Mouse (Mus musculus) ES-CJ7 (cell line): ENCODE data around the gene Vinac1.
A peak's percentile ranks its signal among the peaks of the same experiment; 100 is the strongest.

ENCODE experiments used
- DNase-seq: peaks from one replicate; pipeline ENCODE4 v3.0.0; 2011; ENCODE audit warnings: low read depth, low spot score

The Vinac1 gene

DNA sequence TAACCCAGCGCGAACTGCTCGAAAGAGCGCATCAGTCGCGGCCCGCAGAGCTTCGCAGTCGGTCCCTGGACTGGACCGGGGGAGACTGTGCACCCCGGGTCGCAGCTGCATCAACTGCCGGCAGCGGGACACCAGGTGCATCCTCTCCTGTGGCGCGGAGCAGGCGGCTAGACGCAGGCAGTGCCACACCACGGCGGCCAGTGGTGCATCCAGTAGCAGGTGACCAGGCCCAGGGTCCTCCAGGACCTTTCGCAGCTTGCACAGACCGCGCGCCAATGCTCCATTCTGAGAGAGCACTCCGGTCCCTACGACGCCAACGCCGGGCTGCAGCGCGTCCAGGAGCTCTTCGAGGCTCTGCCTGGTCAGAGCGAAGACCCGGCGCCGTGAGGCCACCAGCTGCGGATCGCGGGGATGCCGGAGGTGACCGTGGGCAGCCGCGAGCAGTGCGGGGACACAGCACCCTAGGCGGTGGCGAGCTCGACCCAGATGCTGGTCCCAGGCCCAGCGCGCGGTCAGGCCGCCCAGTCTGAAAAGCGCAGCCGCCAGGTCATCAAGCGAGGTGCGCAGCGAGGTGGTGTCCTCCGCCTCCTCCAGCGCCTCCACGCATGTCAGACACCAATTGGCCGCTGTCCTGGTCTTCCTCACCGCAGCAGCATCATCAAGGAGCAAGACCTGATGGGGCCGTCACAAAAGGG is 8.9 kb downstream of the Vinac1 start:
- DNase-seq = no peak

DNA sequence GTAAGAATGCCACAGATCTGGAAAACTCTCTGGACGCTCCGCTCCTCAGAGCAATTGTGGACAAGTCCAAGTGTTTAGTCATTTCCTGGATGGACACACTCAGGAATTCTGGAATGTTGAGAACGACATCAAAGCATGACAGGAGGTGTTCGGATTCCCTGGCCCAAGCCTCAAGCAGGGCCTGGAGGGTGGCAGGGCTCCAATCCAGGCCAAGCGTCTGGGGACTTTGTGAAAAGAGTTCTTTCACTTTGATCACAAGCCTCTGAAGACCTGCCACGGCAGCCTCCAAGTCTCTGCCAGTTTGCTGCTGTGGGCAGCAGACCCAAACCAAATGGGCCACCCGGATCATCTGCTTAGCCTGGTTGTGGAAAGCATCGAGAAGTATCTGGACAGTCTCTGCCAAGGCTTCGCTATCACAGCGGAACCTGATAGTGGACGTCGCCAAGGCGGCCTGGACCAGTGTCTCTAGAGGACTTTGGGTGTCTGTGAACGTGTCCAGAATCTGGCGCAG is 9.5 kb downstream of the Vinac1 start:
- DNase-seq = no peak

DNA sequence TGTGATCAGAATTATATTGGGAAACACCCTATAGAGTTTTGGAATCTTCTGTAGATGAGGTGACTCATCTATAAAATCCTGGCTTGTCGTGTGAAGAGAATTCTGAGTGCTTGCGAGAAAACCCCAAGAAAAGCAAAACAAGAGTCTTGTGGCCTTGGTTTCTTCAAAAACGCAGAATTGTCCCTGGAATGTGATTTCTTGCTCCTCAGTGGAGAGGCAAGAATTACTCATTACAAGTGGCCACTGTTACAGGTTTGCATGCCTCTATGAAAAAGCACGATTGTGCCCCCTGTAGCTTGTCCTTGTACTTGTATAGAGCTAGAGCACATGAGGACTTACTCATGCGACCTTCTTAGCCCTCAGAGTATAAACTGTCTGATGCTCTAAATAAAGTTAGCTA is 12.6 kb downstream of the Vinac1 start:
- DNase-seq = no peak

DNA sequence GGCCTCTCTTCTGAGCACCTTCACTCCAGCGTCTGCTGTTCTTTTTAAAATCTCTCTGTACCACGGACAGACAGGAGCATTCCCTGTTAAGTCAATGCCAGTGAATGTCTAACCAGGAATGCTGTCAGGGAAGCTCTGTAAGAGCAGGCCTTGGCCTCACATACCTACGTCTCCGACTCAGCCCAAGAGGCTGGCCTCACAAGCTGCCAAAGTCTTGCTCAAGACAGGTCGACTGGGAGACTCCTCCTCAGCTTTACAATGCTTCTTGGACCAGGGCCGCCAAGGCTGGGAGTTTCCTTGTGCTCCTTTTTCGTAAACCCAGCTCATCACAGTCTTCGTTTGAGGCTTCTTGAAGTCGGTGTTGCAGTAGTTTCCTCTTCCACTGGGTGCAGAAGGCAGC is 23.2 kb downstream of the Vinac1 start:
- DNase-seq = peak; percentile 6

DNA sequence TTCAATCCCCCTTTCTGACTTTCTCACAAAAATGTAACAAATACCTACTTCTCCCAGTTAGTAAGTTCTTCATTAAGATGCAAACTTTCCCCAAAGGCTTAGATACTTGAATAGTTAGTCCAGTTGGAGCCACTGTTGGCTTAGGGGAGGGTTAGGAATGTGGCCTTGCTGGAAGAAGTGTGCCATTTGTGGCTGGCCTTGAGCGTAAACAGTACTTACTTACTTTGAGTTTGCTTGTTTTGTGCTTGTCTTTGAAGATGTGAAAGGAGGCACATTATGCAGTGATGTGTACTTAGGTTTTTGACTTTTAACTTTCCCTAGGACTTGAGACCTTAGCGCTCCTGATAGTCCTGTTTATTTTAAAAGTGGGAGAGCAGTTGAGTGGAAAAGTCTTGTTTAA is 27.9 kb downstream of the Vinac1 start:
- no peak for DNase-seq

DNA sequence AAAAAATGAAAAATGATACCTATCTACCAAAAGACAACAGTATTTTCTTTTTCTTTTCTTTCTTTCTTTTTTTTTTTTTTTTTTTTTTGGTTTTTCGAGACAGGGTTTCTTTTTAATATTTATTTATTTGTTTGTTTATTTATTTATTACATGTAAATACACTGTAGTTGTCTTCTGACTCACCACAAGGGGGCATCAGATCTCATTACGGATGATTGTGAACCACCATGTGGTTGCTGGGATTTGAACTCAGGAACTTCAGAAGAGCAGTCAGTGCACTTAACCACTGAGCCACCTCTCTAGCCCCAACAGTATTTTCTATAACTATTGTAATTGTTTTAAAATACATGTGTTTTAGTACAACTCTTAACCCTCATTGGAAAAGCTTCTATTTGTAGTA is 39.1 kb downstream of the Vinac1 start:
- DNase-seq = peak; percentile 30

DNA sequence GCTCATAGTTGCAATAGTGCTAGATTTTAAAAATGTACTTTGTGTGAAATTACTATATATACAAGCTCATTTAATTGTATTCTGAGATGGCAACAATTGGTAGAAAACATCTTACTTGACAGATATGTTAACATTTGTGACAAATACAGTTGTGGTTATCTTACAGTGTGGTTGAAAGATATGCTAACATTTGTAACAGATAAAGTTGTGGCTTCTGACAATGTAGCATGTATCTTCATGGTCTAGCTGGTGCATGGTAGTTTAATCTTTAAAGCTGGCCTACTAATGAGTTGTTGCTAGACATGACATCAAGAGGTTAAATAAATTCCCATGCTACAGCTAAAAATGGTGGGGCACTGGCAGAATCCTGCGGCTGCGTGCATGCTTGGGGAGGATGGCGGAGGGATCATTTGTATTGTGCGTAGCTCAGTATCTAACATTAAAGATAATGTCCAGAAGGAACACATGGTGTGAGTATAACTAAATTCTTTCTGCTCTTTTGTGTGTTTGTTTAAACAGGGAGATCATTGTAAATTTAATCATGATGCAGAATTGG is 41.7 kb downstream of the Vinac1 start:
- DNase-seq = no peak

DNA sequence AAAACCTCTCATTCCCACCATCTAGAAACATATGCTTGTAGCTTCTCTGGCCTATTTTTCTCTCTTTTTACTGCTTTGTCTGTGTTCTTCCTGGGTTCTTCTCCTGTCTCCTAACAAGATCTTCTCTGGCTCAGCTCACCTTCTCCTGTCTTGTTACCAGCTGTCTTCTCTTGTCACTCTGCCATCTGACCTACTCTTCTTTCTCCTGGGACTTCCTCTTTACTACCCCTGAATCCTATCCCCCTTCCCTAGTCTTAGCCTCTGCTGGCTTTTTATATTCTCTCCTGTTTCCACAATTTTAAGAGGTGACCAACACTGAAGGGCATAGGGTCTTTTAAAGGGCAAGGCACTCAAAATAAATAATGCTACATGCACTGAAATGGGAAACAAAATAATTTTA is 43.1 kb downstream of the Vinac1 start:
- DNase-seq = no peak

DNA sequence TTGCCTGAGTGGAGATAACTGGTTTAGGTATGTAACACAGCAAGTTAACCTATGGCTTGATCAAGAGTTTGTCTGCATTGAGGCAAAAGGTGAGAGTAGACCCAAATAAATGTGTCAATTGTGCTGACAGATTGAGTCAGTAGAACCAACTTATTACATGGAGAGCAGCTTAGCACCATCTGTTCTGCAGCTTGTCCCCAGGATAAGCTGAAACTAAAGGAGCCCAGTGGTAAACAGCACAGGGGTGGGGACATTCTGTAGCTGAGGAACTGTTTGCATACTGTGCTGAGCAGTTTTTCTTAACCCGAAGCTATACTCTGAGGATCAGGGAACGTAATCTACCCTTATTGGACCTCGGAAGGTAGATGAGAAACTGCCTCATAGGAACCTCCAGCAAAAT is 63.2 kb downstream of the Vinac1 start:
- no peak for DNase-seq

DNA sequence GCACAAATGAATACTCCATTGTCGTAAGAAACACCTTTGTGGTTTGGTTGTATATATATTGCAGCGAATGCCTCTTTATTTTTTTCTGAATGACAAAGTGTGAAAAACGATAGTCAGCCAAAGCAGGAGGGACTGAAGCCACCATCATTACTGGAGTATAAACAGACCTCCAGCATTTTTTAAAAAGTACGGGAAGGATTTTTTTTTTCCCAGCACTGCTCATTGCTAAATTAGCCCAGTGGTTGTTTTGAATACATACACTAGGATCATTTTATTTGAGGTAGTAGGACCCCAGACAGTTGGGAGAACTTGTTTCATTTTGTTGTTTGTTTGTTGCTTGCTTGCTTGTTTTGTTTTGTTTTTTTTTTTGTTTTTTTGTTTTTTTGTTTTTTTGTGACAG is 72.4 kb downstream of the Vinac1 start:
- no peak for DNase-seq
